Mouse (Mus musculus) midbrain, embryonic 14.5 days (tissue): ENCODE measurements at regions not wholly inside any gene's neighbourhood (a gene's known extent, or its start where the extent isn't known, plus 50 kb on each side); places are given as distances from the start of the nearest gene placed in this dataset.

ENCODE experiments used
- ATAC-seq: fragments of 200-750 bp; cut with Nextera tagmentation; 2 replicates; pipeline ENCODE4 v1.8.0; 2017; ENCODE audit warnings: moderate number of reproducible peaks, moderate library complexity; ENCODE audit not compliant: low FRiP score, low TSS enrichment
- DNase-seq: peaks from one replicate; pipeline ENCODE4 v3.0.0-alpha.2; 2015
- H3K27ac ChIP-seq: fragments of 300-500 bp; sonication (generic); replicated peaks from 2 replicates; pipeline ENCODE4 v1.5.1; 2014; ENCODE audit warnings: mild to moderate bottlenecking, low read depth, low read length, moderate library complexity
- H3K27me3 ChIP-seq: fragments of 300-500 bp; sonication (generic); 2 replicates; pipeline ENCODE4 v1.6.1; 2014; ENCODE audit warnings: low read length, control low read depth, mixed read lengths; ENCODE audit not compliant: control insufficient read depth, insufficient read depth
- H3K36me3 ChIP-seq: fragments of 300-500 bp; sonication (generic); 2 replicates; pipeline ENCODE4 v1.6.1; 2014; ENCODE audit warnings: low read length, control low read depth; ENCODE audit not compliant: control insufficient read depth, insufficient read depth
- H3K4me1 ChIP-seq: fragments of 300-500 bp; sonication (generic); 2 replicates; pipeline ENCODE4 v1.6.1; 2014; ENCODE audit warnings: mild to moderate bottlenecking, antibody characterized with exemption, low read length, control low read depth; ENCODE audit not compliant: control insufficient read depth, insufficient read depth
- H3K4me2 ChIP-seq: fragments of 300-500 bp; sonication (generic); 2 replicates; pipeline ENCODE4 v1.6.1; 2014; ENCODE audit warnings: mild to moderate bottlenecking, low read length, moderate library complexity
- H3K4me3 ChIP-seq: fragments of 300-500 bp; sonication (generic); replicated peaks from 2 replicates; pipeline ENCODE4 v1.5.1; 2014; ENCODE audit warnings: low read depth, low read length
- H3K9ac ChIP-seq: fragments of 300-500 bp; sonication (generic); replicated peaks from 2 replicates; pipeline ENCODE4 v1.6.1; 2014; ENCODE audit warnings: mild to moderate bottlenecking, low read length, moderate library complexity
- H3K9me3 ChIP-seq: fragments of 300-500 bp; sonication (generic); 2 replicates; pipeline ENCODE4 v1.6.1; 2016; ENCODE audit warnings: low read length, control low read depth, mixed read lengths; ENCODE audit not compliant: control insufficient read depth
- whole genome bisulfite sequencing: fragments of 180-500 bp; shearing (Covaris S2); extraction: QIAGEN DNeasy Blood & Tissue Kit; methylation state at CpG from one replicate; pipeline ENCODE4 v1.1.7; 2014; 5-methylcytosine and 5-hydroxymethylcytosine counted together

- H3K4me2 ChIP-seq = no peak overlapping the region
- no peaks in the 10 kb centered on the region for H3K36me3 ChIP-seq
- DNase-seq = no peak
- ATAC-seq = no peak
- H3K4me1 ChIP-seq = no peaks in the 10 kb centered on the region
- H3K9me3 ChIP-seq = no peaks in the 10 kb centered on the region
- WGBS = 84% methylated on average over 6 of the region's 6 CpGs
- H3K4me3 ChIP-seq = no peak overlapping the region
- no peak overlapping the region for H3K9ac ChIP-seq
- H3K27ac ChIP-seq = no peak overlapping the region
- H3K27me3 ChIP-seq = no peaks in the 10 kb centered on the region
Measured at GRCm38 (mm10) chr6:82143496-82143895, 102.7 kb downstream of the Eva1a start.

DNA sequence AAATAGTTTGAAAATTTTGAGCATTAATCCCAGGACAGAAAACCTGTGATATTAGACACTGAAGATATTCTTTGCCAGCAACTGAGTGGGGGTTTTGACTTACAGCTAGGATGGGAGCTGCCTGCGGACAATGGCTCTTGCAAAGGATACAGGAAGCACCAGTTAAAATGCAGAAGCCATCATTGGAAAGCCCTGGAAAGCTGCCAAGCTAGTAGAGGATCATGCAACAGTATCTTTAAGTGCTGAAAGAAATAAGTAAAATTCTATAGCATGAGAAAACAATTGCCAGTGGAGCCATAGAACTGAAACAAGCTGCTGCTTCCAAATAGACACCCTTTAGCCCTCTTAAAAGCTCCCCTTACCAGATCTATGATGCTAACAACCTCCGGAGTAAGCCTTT is 109.2 kb downstream of the Eva1a start:
- peak; percentile 23 for DNase-seq
- H3K9me3 ChIP-seq = no peaks in the 10 kb centered on the region
- no peak overlapping the region for H3K9ac ChIP-seq
- no peaks in the 10 kb centered on the region for H3K36me3 ChIP-seq
- no peaks in the 10 kb centered on the region for H3K4me1 ChIP-seq
- no peak overlapping the region for H3K27ac ChIP-seq
- no peak overlapping the region for H3K4me2 ChIP-seq
- WGBS = 79% methylated on average over 2 of the region's 2 CpGs
- ATAC-seq = no peak
- H3K4me3 ChIP-seq = no peak overlapping the region
- no peaks in the 10 kb centered on the region for H3K27me3 ChIP-seq

DNA sequence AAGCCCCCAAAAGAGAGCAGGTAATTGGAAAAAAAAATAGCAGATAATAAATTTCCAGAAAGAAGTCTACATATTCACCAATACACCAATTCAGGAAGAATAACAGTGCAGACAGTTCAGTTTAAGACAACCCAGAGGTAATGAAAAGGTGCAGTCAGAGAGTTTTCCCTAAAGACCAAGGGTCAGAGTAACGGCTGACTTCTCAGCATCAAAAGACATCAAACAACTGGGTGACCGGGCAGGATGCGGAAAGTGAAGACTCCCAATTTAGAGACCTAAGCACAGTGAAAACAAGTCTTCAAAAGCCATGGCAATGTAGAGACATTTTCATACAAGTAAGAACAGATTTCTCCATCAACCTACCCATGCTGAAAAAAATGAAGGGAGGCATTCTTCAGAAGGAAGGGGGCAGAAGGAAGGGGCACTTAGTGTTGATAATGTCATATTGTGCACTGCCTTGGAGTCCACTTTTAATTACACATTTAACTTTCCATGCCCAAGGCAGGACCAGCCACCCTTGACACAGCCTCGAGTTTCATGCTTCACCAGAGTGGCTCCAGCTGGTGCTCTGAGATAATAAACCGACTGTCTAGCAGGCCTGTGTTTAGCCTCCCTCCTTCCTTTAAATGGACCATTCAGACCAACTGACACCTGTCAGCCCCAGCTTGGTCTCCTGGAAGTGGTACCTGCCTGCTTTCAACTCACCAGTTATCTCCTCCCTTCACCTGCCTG is 129.7 kb downstream of the Eva1a start:
- Histone ChIP-seq H3K4me2 (no peak overlapping the region), H3K9me3 (no peaks in the 10 kb centered on the region), H3K4me1 (no peaks in the 10 kb centered on the region), H3K27me3 (no peaks in the 10 kb centered on the region), H3K9ac (no peak overlapping the region), H3K4me3 (no peak overlapping the region), H3K36me3 (no peaks in the 10 kb centered on the region), H3K27ac (no peak overlapping the region)
- DNase-seq (no peak), ATAC-seq (no peak)
- WGBS = 33% methylated on average over 5 of the region's 5 CpGs

DNA sequence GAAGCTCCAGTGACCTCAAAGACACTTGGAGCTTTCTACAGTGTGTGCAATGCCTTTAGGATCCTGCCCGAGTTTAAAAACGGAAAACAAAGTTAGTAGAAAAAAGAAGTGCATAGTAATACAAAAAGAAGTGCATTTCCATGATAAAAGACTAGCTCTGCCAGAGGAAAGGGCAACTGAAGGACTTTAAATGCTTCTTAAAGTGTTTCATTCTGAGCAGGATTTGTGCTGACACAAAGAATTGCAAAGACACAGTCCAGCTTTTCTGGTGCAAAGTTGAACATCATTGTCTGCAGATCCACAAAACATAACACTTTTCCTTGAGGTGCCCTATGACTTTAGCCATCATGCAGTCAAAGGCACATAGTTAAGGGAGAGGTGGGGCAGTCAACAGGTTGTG is 134.1 kb downstream of the Eva1a start:
- Histone ChIP-seq H3K4me3 (no peak overlapping the region), H3K4me1 (no peaks in the 10 kb centered on the region), H3K27ac (no peak overlapping the region), H3K4me2 (no peak overlapping the region), H3K9ac (no peak overlapping the region), H3K36me3 (no peaks in the 10 kb centered on the region), H3K27me3 (no peaks in the 10 kb centered on the region), H3K9me3 (no peaks in the 10 kb centered on the region)
- ATAC-seq = no peak
- no peak for DNase-seq
- WGBS = 7% methylated on average over 2 of the region's 2 CpGs

GRCm38 (mm10) chr6:82200130-82200529 is 159.3 kb downstream of the Eva1a start:
- Histone ChIP-seq H3K4me3 (no peak overlapping the region), H3K27ac (no peak overlapping the region), H3K4me2 (no peak overlapping the region), H3K9ac (no peak overlapping the region), H3K4me1 (no peaks in the 10 kb centered on the region), H3K9me3 (no peaks in the 10 kb centered on the region), H3K27me3 (no peaks in the 10 kb centered on the region), H3K36me3 (no peaks in the 10 kb centered on the region)
- WGBS = 86% methylated on average over 7 of the region's 7 CpGs
- DNase-seq (no peak), ATAC-seq (no peak)

- Histone ChIP-seq H3K4me3 (no peak overlapping the region), H3K4me2 (no peak overlapping the region), H3K4me1 (no peaks in the 10 kb centered on the region), H3K9me3 (no peaks in the 10 kb centered on the region), H3K27me3 (no peaks in the 10 kb centered on the region), H3K36me3 (no peaks in the 10 kb centered on the region), H3K9ac (no peak overlapping the region), H3K27ac (no peak overlapping the region)
- DNase-seq (no peak), ATAC-seq (no peak)
- 88% methylated on average over 8 of the region's 8 CpGs for WGBS
Measured at GRCm38 (mm10) chr6:82204821-82205566, 164.2 kb downstream of the Eva1a start.

- 29% methylated on average over 5 of the region's 5 CpGs for WGBS
- ATAC-seq = no peak
- DNase-seq = peak; percentile 4
Measured at GRCm38 (mm10) chr6:82237834-82238233, 164.3 kb upstream of the Tacr1 start.

GRCm38 (mm10) chr6:82240584-82241245 is 161.4 kb upstream of the Tacr1 start:
- H3K36me3 ChIP-seq = no peaks in the 10 kb centered on the region
- WGBS = 82% methylated on average over 7 of the region's 7 CpGs
- ATAC-seq = no peak

More at GRCm38 (mm10) chr6:82237834-82238233, 164.3 kb upstream of the Tacr1 start:
- no peaks in the 10 kb centered on the region for H3K9me3 ChIP-seq
- H3K27ac ChIP-seq = no peak overlapping the region
- no peaks in the 10 kb centered on the region for H3K36me3 ChIP-seq
- no peaks in the 10 kb centered on the region for H3K27me3 ChIP-seq
- no peak overlapping the region for H3K4me3 ChIP-seq
- no peak overlapping the region for H3K9ac ChIP-seq
- H3K4me2 ChIP-seq = no peak overlapping the region
- H3K4me1 ChIP-seq = no peaks in the 10 kb centered on the region

More at GRCm38 (mm10) chr6:82240584-82241245, 161.4 kb upstream of the Tacr1 start:
- H3K4me1 ChIP-seq = no peaks in the 10 kb centered on the region
- no peaks in the 10 kb centered on the region for H3K27me3 ChIP-seq
- no peak overlapping the region for H3K9ac ChIP-seq
- no peak for DNase-seq
- H3K9me3 ChIP-seq = no peaks in the 10 kb centered on the region
- H3K4me3 ChIP-seq = no peak overlapping the region
- no peak overlapping the region for H3K4me2 ChIP-seq
- no peak overlapping the region for H3K27ac ChIP-seq
